Mouse (Mus musculus) embryonic fibroblast, embryonic 13.5 days (primary cell): ENCODE data around the gene Vwa5b1. TPM values are rescaled to one million over a fixed set of nuclear protein-coding genes. Genes with fewer than 3 reads are reported as not detected.

Experiments
- H3K27ac ChIP-seq: 2 replicates; pipeline ENCODE4 v1.5.1; 2012; ENCODE audit warnings: low read length, control low read depth, inconsistent platforms; ENCODE audit not compliant: insufficient read depth
- H3K4me1 ChIP-seq: 2 replicates; pipeline ENCODE4 v1.6.1; 2011; ENCODE audit warnings: low read length; ENCODE audit not compliant: control insufficient read depth, insufficient read depth
- H3K4me3 ChIP-seq: 2 replicates; pipeline ENCODE4 v1.5.1; 2011; ENCODE audit warnings: mild to moderate bottlenecking, control low read depth, low read length; ENCODE audit not compliant: insufficient read depth
- CTCF ChIP-seq: IDR thresholded peaks from 2 replicates; pipeline ENCODE4 v1.5.1; 2011; ENCODE audit warnings: mild to moderate bottlenecking, control low read depth, low read length, moderate library complexity, borderline replicate concordance; ENCODE audit not compliant: insufficient read depth
- POLR2A ChIP-seq: IDR thresholded peaks from 2 replicates; pipeline ENCODE4 v1.6.1; 2011; ENCODE audit warnings: low read depth, mild to moderate bottlenecking, control low read depth, low read length, moderate library complexity
- polyA plus RNA-seq: library from polyadenylated mRNA; stranded (reverse); fragments of >200 nt; gene quantifications from 2 replicates; pipeline ENCODE4 v1.2.4, GENCODE M21; 2011; ENCODE audit warnings: low read depth; ENCODE audit not compliant: missing spikeins, insufficient read length

Gene Vwa5b1
- polyA plus RNA-seq, 1 experiment = not detected

- no peak overlapping the region for H3K27ac ChIP-seq
- no peaks in the 10 kb centered on the region for H3K4me1 ChIP-seq
- no peak overlapping the region for H3K4me3 ChIP-seq
- TF ChIP-seq POLR2A (no peak), CTCF (no peak)
Measured at GRCm38 (mm10) chr4:138584946-138585345, 50.7 kb downstream of the Vwa5b1 start.

- Histone ChIP-seq H3K27ac (no peak overlapping the region), H3K4me1 (no peaks in the 10 kb centered on the region), H3K4me3 (no peak overlapping the region)
- TF ChIP-seq CTCF (no peak), POLR2A (no peak)
Measured at GRCm38 (mm10) chr4:138582446-138582845, 53.2 kb downstream of the Vwa5b1 start.

DNA sequence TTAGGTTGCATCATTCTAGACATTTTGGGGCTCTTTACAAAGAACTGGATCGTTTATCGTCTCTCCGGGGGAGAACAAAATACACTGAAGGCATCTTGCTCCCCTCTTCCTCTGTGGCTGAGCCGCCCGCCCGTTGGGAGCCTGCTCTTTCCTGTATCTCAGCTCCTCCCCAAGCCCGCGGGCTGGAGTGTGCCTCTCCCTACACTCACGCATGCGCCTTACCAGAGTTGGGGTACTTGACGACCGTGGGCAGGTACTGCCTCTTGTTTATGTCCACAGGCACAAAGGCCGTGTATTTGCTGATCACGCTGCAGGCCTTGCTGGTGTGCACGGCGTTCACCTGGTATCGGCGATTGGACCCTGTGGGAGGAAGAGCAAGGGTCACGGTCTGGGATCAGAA is 57.3 kb downstream of the Vwa5b1 start:
- TF ChIP-seq CTCF (no peak), POLR2A (no peak)
- no peak overlapping the region for H3K4me3 ChIP-seq
- H3K4me1 ChIP-seq = no peaks in the 10 kb centered on the region
- H3K27ac ChIP-seq = no peak overlapping the region

DNA sequence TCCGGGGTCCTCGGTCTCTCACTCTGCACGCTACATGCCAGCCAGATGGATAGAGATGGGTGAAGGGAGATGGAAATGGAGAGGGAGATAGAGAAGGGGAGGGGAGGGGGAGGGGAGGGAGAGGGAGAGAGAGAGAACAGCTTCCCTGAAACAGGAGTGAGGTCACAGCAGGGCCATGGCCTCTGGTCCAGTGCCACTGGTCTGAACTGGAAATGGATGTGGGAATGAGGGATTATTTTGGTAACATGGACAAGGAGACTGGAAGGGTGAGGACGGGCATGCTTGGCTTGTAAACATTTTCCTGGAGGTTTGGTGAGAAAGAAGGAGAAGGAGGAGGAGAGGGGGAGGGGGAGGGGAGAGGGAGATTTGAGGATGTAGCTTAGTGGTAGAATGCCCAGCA is 59.0 kb downstream of the Vwa5b1 start:
- H3K27ac ChIP-seq = no peak overlapping the region
- no peak for TF ChIP-seq POLR2A
- no peak for TF ChIP-seq CTCF
- no peaks in the 10 kb centered on the region for H3K4me1 ChIP-seq
- no peak overlapping the region for H3K4me3 ChIP-seq

- Histone ChIP-seq H3K4me3 (no peak overlapping the region), H3K4me1 (peaks cover 2% of the 10 kb centered on the region; the same call in 1 of the 2 replicates), H3K27ac (no peak overlapping the region)
- TF ChIP-seq POLR2A (no peak), CTCF (no peak)
Measured at GRCm38 (mm10) chr4:138574800-138575606, 60.7 kb downstream of the Vwa5b1 start.

GRCm38 (mm10) chr4:138569928-138570327 is 65.8 kb downstream of the Vwa5b1 start:
- no peak overlapping the region for H3K27ac ChIP-seq
- peaks cover 5% of the 10 kb centered on the region for H3K4me1 ChIP-seq
- H3K4me3 ChIP-seq = no peak overlapping the region
- TF ChIP-seq POLR2A (no peak), CTCF (no peak)

- no peak overlapping the region for H3K4me3 ChIP-seq
- H3K27ac ChIP-seq = no peak overlapping the region
- no peak for TF ChIP-seq CTCF
- no peak for TF ChIP-seq POLR2A
- H3K4me1 ChIP-seq = peaks cover 5% of the 10 kb centered on the region
Measured at GRCm38 (mm10) chr4:138568275-138568674, 67.4 kb downstream of the Vwa5b1 start.

DNA sequence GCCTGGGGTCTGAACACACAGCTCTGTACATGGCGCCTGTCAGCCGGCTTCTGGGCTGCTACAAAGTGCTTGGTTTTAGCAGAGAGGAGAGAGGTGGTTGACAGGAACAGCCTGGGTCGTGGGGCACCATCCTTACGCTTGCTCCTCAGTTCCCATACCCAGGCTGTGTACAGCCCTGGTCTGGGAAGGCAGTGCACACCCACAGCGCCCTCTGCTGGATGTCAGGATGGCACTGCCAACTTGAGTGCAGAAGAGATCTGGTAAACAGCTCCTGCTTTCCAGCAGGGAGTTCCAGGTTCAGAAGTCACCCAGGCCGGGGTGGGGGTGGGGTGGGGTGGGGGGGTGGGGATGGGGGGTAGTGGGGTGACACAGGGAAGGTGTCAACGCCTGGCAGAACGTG is 73.7 kb downstream of the Vwa5b1 start:
- no peak overlapping the region for H3K4me3 ChIP-seq
- H3K27ac ChIP-seq = no peak overlapping the region
- no peak for TF ChIP-seq POLR2A
- peak; percentile 99 for TF ChIP-seq CTCF
- no peaks in the 10 kb centered on the region for H3K4me1 ChIP-seq

- Histone ChIP-seq H3K27ac (no peak overlapping the region), H3K4me3 (peak overlapping the region; percentile 15; the same call in 1 of the 2 replicates), H3K4me1 (no peaks in the 10 kb centered on the region)
- no peak for TF ChIP-seq CTCF
- no peak for TF ChIP-seq POLR2A
Measured at GRCm38 (mm10) chr4:138555531-138555930, 80.2 kb downstream of the Vwa5b1 start.

DNA sequence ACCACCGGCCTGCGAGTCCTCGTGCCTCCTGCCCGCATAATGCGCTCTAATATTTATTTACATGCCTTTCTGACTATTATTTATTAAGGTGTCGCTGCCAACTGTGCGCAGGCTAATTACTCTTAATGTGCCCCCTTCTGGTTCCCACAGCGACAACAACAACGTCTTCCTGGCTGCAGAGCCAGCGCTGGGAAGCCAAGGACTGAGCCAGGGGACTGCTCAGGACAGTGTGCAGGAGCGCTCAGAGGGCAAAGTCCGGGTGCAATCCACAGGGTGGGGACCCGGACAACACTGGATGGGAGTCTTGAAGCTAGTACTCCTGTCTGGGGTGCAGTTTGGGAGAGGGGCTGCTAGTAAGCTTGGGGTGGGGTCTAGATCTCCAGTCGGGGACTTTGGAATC is 80.8 kb downstream of the Vwa5b1 start:
- TF ChIP-seq CTCF = no peak
- H3K27ac ChIP-seq = no peak overlapping the region
- no peaks in the 10 kb centered on the region for H3K4me1 ChIP-seq
- no peak overlapping the region for H3K4me3 ChIP-seq
